Mouse (Mus musculus) liver, embryonic 11.5 days (tissue): ENCODE data around the gene Adamts8. TPM values are rescaled to one million over a fixed set of nuclear protein-coding genes. Genes with fewer than 3 reads are reported as not detected.

Experiments
- ATAC-seq: fragments of 200-750 bp; cut with Nextera tagmentation; replicated peaks from 2 replicates; pipeline ENCODE4 v1.8.0; 2017; ENCODE audit warnings: moderate number of reproducible peaks, mild to moderate bottlenecking, moderate TSS enrichment, moderate library complexity; ENCODE audit not compliant: low FRiP score
- DNase-seq: peaks from one replicate; pipeline ENCODE4 v3.0.0-alpha.2; 2017; ENCODE audit warnings: low spot score
- H3K27ac ChIP-seq: fragments of 300-500 bp; sonication (generic); 2 replicates; pipeline ENCODE4 v1.5.1; 2014; ENCODE audit warnings: mild to moderate bottlenecking, low read depth, low read length, control low read depth
- H3K27me3 ChIP-seq: fragments of 300-500 bp; sonication (generic); replicated peaks from 2 replicates; pipeline ENCODE4 v1.6.1; 2014; ENCODE audit warnings: low read length, mixed read lengths; ENCODE audit not compliant: control insufficient read depth, insufficient read depth
- H3K36me3 ChIP-seq: fragments of 300-500 bp; sonication (generic); 2 replicates; pipeline ENCODE4 v1.6.1; 2014; ENCODE audit warnings: mild to moderate bottlenecking, low read length, moderate library complexity, mixed read lengths; ENCODE audit not compliant: control insufficient read depth, insufficient read depth
- H3K4me1 ChIP-seq: fragments of 300-500 bp; sonication (generic); replicated peaks from 2 replicates; pipeline ENCODE4 v1.6.1; 2014; ENCODE audit warnings: low read length, mixed read lengths; ENCODE audit not compliant: control insufficient read depth, insufficient read depth
- H3K4me2 ChIP-seq: fragments of 300-500 bp; sonication (generic); 2 replicates; pipeline ENCODE4 v1.6.1; 2014; ENCODE audit warnings: mild to moderate bottlenecking, control low read depth, moderate library complexity
- H3K4me3 ChIP-seq: fragments of 300-500 bp; sonication (generic); 2 replicates; pipeline ENCODE4 v1.5.1; 2014; ENCODE audit warnings: low read depth, low read length, control low read depth
- H3K9ac ChIP-seq: fragments of 300-500 bp; sonication (generic); 2 replicates; pipeline ENCODE4 v1.6.1; 2014; ENCODE audit warnings: low read depth, low read length, control low read depth
- H3K9me3 ChIP-seq: fragments of 300-500 bp; sonication (generic); 2 replicates; pipeline ENCODE4 v1.6.1; 2016; ENCODE audit warnings: low read length, inconsistent platforms, mixed read lengths; ENCODE audit not compliant: control insufficient read depth
- WGBS: fragments of 180-500 bp; shearing (Covaris S2); extraction: QIAGEN DNeasy Blood & Tissue Kit; methylation state at CpG from one replicate; pipeline ENCODE4 v1.1.7; 2014; 5-methylcytosine and 5-hydroxymethylcytosine counted together
- polyA plus RNA-seq: library from polyadenylated mRNA; unstranded; fragments of >200 nt; fragmentation: Nextera tagmentation; extraction: Ambion mirVana; gene quantifications from 2 replicates; pipeline ENCODE4 v1.2.1, GENCODE M21; 2014

The Adamts8 gene
- polyA plus RNA-seq, 1 experiment from 2014 or later = 0.12 TPM

GRCm38 (mm10) chr9:30907677-30908295 is 34.6 kb upstream of the Adamts8 start:
- Histone ChIP-seq H3K27me3 (no peaks in the 10 kb centered on the region), H3K4me3 (no peak overlapping the region), H3K36me3 (no peaks in the 10 kb centered on the region), H3K27ac (no peak overlapping the region), H3K4me2 (no peak overlapping the region), H3K9me3 (no peaks in the 10 kb centered on the region), H3K4me1 (no peaks in the 10 kb centered on the region), H3K9ac (no peak overlapping the region)
- no peak for ATAC-seq
- 45% methylated on average over 5 of the region's 5 CpGs for WGBS
- DNase-seq = no peak

DNA sequence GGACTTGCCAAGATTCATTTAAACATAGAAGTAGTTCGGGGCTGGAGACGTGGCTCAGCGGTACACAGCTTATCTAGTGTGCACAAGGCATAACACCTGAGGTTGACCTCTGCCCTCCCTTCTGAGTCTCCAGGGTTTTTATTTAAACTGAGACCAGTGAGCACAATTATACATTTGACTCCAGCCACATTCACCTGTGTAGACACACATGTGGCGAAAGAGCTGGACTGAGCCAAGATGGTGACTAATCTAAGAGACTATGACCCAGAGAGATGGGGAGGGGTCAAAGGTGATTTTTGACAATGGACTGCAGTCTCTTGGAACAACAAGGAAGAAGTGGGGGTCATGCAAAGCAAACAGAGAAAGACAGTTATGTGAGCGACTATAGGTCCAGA is 34.1 kb upstream of the Adamts8 start:
- Histone ChIP-seq H3K36me3 (no peaks in the 10 kb centered on the region), H3K9ac (no peak overlapping the region), H3K27me3 (no peaks in the 10 kb centered on the region), H3K4me1 (no peaks in the 10 kb centered on the region), H3K4me2 (no peak overlapping the region), H3K9me3 (no peaks in the 10 kb centered on the region), H3K27ac (no peak overlapping the region), H3K4me3 (no peak overlapping the region)
- WGBS = 72% methylated on average over 5 of the region's 5 CpGs
- ATAC-seq = no peak
- DNase-seq = no peak

- Histone ChIP-seq H3K9me3 (no peaks in the 10 kb centered on the region), H3K4me1 (no peaks in the 10 kb centered on the region), H3K9ac (no peak overlapping the region), H3K36me3 (no peaks in the 10 kb centered on the region), H3K27ac (no peak overlapping the region), H3K4me2 (no peak overlapping the region), H3K27me3 (no peaks in the 10 kb centered on the region), H3K4me3 (no peak overlapping the region)
- DNase-seq = no peak
- 76% methylated on average over 5 of the region's 5 CpGs for WGBS
- ATAC-seq = no peak
Observed at GRCm38 (mm10) chr9:30908973-30909372, 33.4 kb upstream of the Adamts8 start.

DNA sequence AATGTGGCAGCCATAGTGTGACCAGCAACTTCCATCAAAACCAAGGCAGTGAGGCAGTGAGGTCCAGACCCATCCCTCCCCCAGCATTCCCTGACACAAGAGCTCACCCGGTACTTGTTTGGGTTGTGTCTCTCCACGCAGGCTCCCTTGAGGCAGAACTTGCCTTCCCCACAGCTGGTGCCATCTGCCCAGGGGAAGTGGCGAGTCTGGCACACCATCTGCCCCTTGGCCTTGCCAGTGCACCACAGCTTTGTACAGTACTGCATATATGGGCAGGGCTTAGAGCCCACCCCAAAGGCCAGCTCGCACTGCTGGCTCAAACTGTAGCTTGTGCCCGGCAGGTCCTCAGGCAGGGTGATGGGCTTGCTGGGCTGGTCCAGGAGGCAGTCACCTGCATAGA is 31.9 kb upstream of the Adamts8 start:
- no peaks in the 10 kb centered on the region for H3K4me1 ChIP-seq
- H3K4me3 ChIP-seq = no peak overlapping the region
- H3K36me3 ChIP-seq = no peaks in the 10 kb centered on the region
- H3K9ac ChIP-seq = no peak overlapping the region
- H3K27me3 ChIP-seq = no peaks in the 10 kb centered on the region
- no peak overlapping the region for H3K4me2 ChIP-seq
- DNase-seq (no peak), ATAC-seq (no peak)
- WGBS = 75% methylated on average over 5 of the region's 5 CpGs
- no peaks in the 10 kb centered on the region for H3K9me3 ChIP-seq
- no peak overlapping the region for H3K27ac ChIP-seq

GRCm38 (mm10) chr9:30912161-30912560 is 30.2 kb upstream of the Adamts8 start:
- ATAC-seq = no peak
- Histone ChIP-seq H3K4me3 (no peak overlapping the region), H3K9ac (no peak overlapping the region), H3K27ac (no peak overlapping the region), H3K27me3 (no peaks in the 10 kb centered on the region), H3K36me3 (no peaks in the 10 kb centered on the region), H3K9me3 (no peaks in the 10 kb centered on the region), H3K4me2 (no peak overlapping the region), H3K4me1 (no peaks in the 10 kb centered on the region)
- WGBS = 63% methylated on average over 3 of the region's 3 CpGs
- no peak for DNase-seq

- no peaks in the 10 kb centered on the region for H3K4me1 ChIP-seq
- H3K9me3 ChIP-seq = no peaks in the 10 kb centered on the region
- no peak for DNase-seq
- H3K27ac ChIP-seq = no peak overlapping the region
- ATAC-seq = no peak
- no peak overlapping the region for H3K4me3 ChIP-seq
- H3K36me3 ChIP-seq = no peaks in the 10 kb centered on the region
- H3K9ac ChIP-seq = no peak overlapping the region
- 45% methylated on average over 3 of the region's 3 CpGs for WGBS
- H3K27me3 ChIP-seq = no peaks in the 10 kb centered on the region
- no peak overlapping the region for H3K4me2 ChIP-seq
Observed at GRCm38 (mm10) chr9:30913429-30913828, 28.9 kb upstream of the Adamts8 start.

DNA sequence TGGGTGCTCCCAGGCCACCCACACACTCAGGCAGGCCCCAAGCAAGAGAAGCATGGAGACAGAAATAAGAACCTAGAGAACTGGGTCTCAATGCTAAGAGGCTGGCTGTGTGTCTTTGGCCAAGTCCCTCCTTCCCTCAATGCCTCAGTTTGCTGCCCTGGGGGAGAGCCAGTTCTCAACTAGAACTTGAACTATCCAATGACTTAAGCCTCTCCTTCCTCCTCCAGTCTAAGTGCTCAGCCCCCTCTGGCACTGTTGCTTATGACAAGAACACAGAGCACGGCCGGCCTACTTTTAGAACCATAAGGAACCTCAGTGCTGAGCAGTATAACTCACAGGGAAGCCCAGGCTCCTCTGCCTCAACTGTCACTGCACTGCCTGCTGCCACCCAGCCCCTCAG is 28.1 kb upstream of the Adamts8 start:
- no peaks in the 10 kb centered on the region for H3K9me3 ChIP-seq
- H3K36me3 ChIP-seq = no peaks in the 10 kb centered on the region
- H3K4me1 ChIP-seq = no peaks in the 10 kb centered on the region
- no peak overlapping the region for H3K4me3 ChIP-seq
- H3K27ac ChIP-seq = no peak overlapping the region
- no peak overlapping the region for H3K9ac ChIP-seq
- no peak overlapping the region for H3K4me2 ChIP-seq
- DNase-seq (no peak), ATAC-seq (no peak)
- H3K27me3 ChIP-seq = no peaks in the 10 kb centered on the region
- WGBS = 75% methylated on average over 2 of the region's 2 CpGs

- Histone ChIP-seq H3K4me2 (no peak overlapping the region), H3K9me3 (no peaks in the 10 kb centered on the region), H3K4me3 (no peak overlapping the region), H3K27ac (no peak overlapping the region), H3K27me3 (peaks cover 8% of the 10 kb centered on the region), H3K36me3 (no peaks in the 10 kb centered on the region), H3K9ac (no peak overlapping the region), H3K4me1 (no peaks in the 10 kb centered on the region)
- 64% methylated on average over 6 of the region's 6 CpGs for WGBS
- DNase-seq (no peak), ATAC-seq (no peak)
Observed at GRCm38 (mm10) chr9:30916266-30916968, 25.9 kb upstream of the Adamts8 start.
